Mouse (Mus musculus) liver, embryonic 14.5 days (tissue): ENCODE data around the gene 8030474K03Rik.

Experiments
- CTCF ChIP-seq: IDR thresholded peaks from 2 replicates; pipeline ENCODE4 v1.5.1; 2016; ENCODE audit warnings: antibody characterized with exemption, low read depth, control low read depth
- EP300 ChIP-seq: IDR thresholded peaks from 2 replicates; pipeline ENCODE4 v1.6.1; 2016; ENCODE audit warnings: antibody characterized with exemption, low read depth

GRCm38 (mm10) chrX:101770307-101770706, 24.1 kb upstream of the 8030474K03Rik start:
- TF ChIP-seq CTCF (no peak), EP300 (no peak)
